Mouse (Mus musculus) hindbrain, embryonic 12.5 days (tissue): ENCODE data around the gene Akip1. TPM values are rescaled to one million over a fixed set of nuclear protein-coding genes. Genes with fewer than 3 reads are reported as not detected.

Experiments
- ATAC-seq: fragments of 200-750 bp; cut with Nextera tagmentation; 2 replicates; pipeline ENCODE4 v1.8.0; 2017; ENCODE audit warnings: moderate TSS enrichment; ENCODE audit not compliant: low FRiP score
- H3K27ac ChIP-seq: fragments of 300-500 bp; sonication (generic); 2 replicates; pipeline ENCODE4 v1.5.1; 2016; ENCODE audit warnings: mild to moderate bottlenecking
- H3K27me3 ChIP-seq: fragments of 300-500 bp; sonication (generic); 2 replicates; pipeline ENCODE4 v1.6.1; 2016; ENCODE audit warnings: mild to moderate bottlenecking
- H3K36me3 ChIP-seq: fragments of 300-500 bp; sonication (generic); 2 replicates; pipeline ENCODE4 v1.6.1; 2016; ENCODE audit warnings: mild to moderate bottlenecking
- H3K4me1 ChIP-seq: fragments of 300-500 bp; sonication (generic); 2 replicates; pipeline ENCODE4 v1.6.1; 2016
- H3K4me2 ChIP-seq: fragments of 300-500 bp; sonication (generic); replicated peaks from 2 replicates; pipeline ENCODE4 v1.6.1; 2016; ENCODE audit warnings: mild to moderate bottlenecking
- H3K4me3 ChIP-seq: fragments of 300-500 bp; sonication (generic); 2 replicates; pipeline ENCODE4 v1.5.1; 2016; ENCODE audit warnings: mild to moderate bottlenecking
- H3K9ac ChIP-seq: fragments of 300-500 bp; sonication (generic); 2 replicates; pipeline ENCODE4 v1.6.1; 2016; ENCODE audit warnings: mild to moderate bottlenecking, moderate library complexity
- H3K9me3 ChIP-seq: fragments of 300-500 bp; sonication (generic); replicated peaks from 2 replicates; pipeline ENCODE4 v1.6.1; 2016; ENCODE audit warnings: mild to moderate bottlenecking
- WGBS: fragments of 180-500 bp; shearing (Covaris S2); methylation state at CpG from one replicate; pipeline ENCODE4 v1.1.7; 2016; 5-methylcytosine and 5-hydroxymethylcytosine counted together
- polyA plus RNA-seq: library from polyadenylated mRNA; unstranded; fragments of >200 nt; fragmentation: Nextera tagmentation; extraction: Ambion mirVana; gene quantifications from 2 replicates; pipeline ENCODE4 v1.2.1, GENCODE M21; 2016

Gene Akip1
- 15.4 and 18.2 TPM in 2 replicates for polyA plus RNA-seq

DNA sequence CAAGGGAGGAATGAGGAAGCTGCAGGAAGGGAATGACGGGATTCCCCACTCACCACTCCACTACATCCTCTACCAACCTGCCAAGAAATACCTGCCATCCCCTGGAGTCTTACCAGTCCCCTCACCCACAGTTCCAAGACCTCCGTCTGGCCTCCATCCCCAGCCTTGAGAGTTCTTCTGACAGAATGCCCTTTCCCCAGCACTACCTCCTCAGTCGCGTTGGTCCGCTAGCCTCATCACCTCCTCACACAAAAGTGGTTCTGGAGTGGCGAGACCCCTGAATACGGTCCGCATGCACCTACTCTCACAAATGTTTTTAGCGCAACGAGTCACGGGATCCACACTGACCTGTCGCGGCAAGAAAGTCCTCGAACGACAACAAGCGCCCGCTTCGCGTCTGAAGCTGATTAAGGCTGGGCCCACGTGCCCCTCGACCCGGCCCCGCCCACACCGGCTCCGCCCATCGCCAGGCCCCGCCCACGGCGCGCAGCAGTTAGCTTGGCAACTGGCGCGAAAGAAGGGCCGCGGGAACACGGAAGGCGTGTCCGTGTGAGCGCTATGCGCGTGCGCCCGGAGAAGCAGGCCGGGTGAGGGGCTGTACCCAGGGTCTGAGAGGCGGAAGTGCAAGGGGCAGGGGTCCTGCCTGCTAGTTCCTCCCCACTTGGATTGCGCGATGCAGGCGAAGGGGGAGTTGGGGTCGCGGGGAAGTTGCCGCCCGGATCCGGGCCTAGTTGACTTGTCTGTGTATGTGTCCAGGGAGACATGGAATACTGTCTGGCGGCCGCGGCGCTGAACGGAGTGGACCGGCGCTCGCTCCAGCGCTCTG is at the start of gene Akip1, which contains the start of gene St5:
Akip1 (plus strand) TSS at position 501 of the 826 bp plus-strand sequence.
St5 (minus strand) TSS at position 416 of the 826 bp plus-strand sequence.
- H3K9me3 ChIP-seq = no peaks in the 10 kb centered on the region
- peak; percentile 98 for ATAC-seq
- peak within 1 kb of the TSS; percentile 68 for H3K9ac ChIP-seq
- H3K4me2 ChIP-seq = peak within 1 kb of the TSS; percentile 60
- no peaks in the 10 kb centered on the region for H3K27me3 ChIP-seq
- peak within 1 kb of the TSS; percentile 49 for H3K4me3 ChIP-seq
- under 1% methylated on average over 61 of the region's 61 CpGs for WGBS
- peak within 1 kb of the TSS; percentile 68 for H3K27ac ChIP-seq
- H3K4me1 ChIP-seq = 0 out of 2 replicates have a peak, but pooled peaks cover 2% of the 10 kb centered on the region
- H3K36me3 ChIP-seq = no peaks in the 10 kb centered on the region; the same call in 1 of the 2 replicates

- Histone ChIP-seq H3K4me1 (no peaks in the 10 kb centered on the region), H3K4me3 (no peak overlapping the region), H3K36me3 (no peaks in the 10 kb centered on the region), H3K27me3 (no peaks in the 10 kb centered on the region), H3K27ac (no peak overlapping the region), H3K9ac (no peak overlapping the region), H3K9me3 (no peaks in the 10 kb centered on the region), H3K4me2 (no peak overlapping the region)
- ATAC-seq = no peak
- 83% methylated on average over 5 of the region's 5 CpGs for WGBS
Measured at GRCm38 (mm10) chr7:109654871-109655270, 48.6 kb upstream of the Akip1 start.

- no peaks in the 10 kb centered on the region for H3K4me1 ChIP-seq
- H3K36me3 ChIP-seq = no peaks in the 10 kb centered on the region
- no peak overlapping the region for H3K27ac ChIP-seq
- H3K4me3 ChIP-seq = no peak overlapping the region
- 53% methylated on average over 6 of the region's 6 CpGs for WGBS
- no peak overlapping the region for H3K9ac ChIP-seq
- H3K9me3 ChIP-seq = no peaks in the 10 kb centered on the region
- ATAC-seq = no peak
- H3K27me3 ChIP-seq = no peaks in the 10 kb centered on the region
- H3K4me2 ChIP-seq = no peak overlapping the region
Measured at GRCm38 (mm10) chr7:109657884-109658283, 45.6 kb upstream of the Akip1 start.

DNA sequence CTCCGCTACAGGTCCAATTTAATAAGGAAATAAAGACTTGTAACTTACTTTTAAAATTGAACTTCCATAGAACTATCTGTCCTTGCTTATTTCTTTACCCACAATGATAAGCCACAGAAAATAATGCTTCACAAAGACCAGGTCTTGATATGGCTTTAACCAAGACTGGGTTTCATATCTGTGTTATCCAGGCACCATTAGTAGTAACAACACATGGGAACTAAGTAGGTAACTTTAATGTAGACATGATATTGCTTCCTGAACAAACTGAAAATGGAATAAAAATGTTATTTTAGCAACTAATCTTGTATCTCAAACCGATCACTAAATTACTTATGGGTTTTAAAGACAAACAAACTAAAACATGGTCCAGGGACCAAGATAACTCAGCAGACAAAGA is 44.2 kb upstream of the Akip1 start:
- Histone ChIP-seq H3K27me3 (no peaks in the 10 kb centered on the region), H3K4me3 (no peak overlapping the region), H3K9ac (no peak overlapping the region), H3K9me3 (no peaks in the 10 kb centered on the region), H3K36me3 (no peaks in the 10 kb centered on the region), H3K27ac (no peak overlapping the region), H3K4me2 (no peak overlapping the region), H3K4me1 (no peaks in the 10 kb centered on the region)
- 94% methylated on average over 2 of the region's 2 CpGs for WGBS
- no peak for ATAC-seq

DNA sequence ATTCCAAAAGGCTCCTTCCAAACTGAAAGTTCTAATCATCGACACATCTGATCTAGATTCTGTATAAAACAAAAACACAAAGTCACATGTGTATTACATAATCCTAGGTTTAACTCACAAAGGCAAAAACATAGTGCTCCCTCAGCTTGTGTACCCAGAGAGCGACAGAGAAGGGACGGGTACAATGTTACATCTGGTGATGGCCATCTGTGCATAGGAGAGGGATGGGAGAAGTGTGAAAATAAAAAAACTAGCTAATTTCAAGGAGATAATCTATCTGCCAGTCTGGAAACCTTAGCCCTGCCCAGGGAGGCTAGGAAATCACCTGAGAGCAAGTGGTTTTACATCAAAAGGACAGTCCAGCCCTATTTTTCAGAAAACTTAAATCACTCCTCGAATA is 40.9 kb upstream of the Akip1 start:
- no peak overlapping the region for H3K9ac ChIP-seq
- 89% methylated on average over 4 of the region's 4 CpGs for WGBS
- H3K4me1 ChIP-seq = no peaks in the 10 kb centered on the region
- no peaks in the 10 kb centered on the region for H3K9me3 ChIP-seq
- no peak overlapping the region for H3K27ac ChIP-seq
- no peak overlapping the region for H3K4me3 ChIP-seq
- ATAC-seq = no peak
- H3K27me3 ChIP-seq = no peaks in the 10 kb centered on the region
- no peaks in the 10 kb centered on the region for H3K36me3 ChIP-seq
- no peak overlapping the region for H3K4me2 ChIP-seq

DNA sequence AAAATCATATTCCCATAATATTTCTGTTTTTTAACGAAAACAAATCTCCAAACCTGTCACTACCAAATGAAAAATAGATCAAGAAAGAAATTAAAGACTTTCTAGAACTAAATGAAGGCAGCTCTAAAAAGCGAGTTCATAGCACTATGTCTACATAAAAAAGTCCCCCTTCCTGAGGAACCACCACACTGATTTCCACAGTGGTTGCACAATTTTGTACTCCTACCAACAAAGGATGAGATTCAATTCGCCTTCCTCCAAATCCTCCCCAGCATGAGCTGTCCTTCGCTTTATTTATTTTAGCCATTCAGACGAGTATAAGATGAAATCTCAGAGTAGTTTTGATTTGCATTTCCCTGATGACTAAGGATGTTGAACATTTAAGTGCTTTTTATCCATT is 36.8 kb upstream of the Akip1 start:
- Histone ChIP-seq H3K9me3 (no peaks in the 10 kb centered on the region), H3K27ac (no peak overlapping the region), H3K4me2 (no peak overlapping the region), H3K9ac (no peak overlapping the region), H3K4me3 (no peak overlapping the region), H3K4me1 (peaks cover 7% of the 10 kb centered on the region; the same call in 1 of the 2 replicates), H3K36me3 (no peaks in the 10 kb centered on the region), H3K27me3 (no peaks in the 10 kb centered on the region)
- 80% methylated on average over 5 of the region's 5 CpGs for WGBS
- ATAC-seq = no peak

DNA sequence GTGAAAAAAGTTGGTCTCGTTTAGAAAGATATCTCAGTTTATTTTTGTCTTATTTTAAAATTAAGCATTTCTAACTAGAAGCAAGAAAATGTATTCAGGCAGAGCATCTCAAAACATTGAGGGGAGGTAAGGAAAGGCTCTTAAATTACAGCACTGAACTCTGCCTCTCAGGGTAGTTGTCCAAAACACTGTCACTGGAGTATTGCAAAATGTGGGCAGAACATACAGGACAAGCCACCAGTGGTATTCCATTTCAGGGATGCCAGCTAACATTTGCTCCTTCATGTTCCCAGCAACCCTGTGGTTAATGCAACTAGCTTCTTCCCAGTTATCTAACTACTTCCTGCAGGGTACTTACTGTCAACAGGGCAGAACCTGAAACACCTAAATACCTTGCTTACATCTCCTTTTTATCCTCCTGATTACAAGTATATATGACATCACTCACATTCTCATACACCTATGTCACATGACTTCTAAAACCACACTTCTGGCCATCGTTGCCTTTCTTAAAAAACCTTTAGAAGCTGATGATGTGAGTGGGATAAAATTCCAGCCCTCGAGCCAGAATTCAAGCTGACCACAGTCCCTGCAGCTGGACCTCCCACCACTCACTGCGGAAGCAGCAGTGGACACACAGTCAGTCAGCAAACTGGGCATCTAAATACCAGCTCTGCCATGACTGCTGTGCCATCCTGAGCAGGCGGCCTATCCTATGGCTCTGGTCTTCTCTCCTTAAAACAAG is 33.9 kb upstream of the Akip1 start:
- no peaks in the 10 kb centered on the region for H3K27me3 ChIP-seq
- no peak overlapping the region for H3K27ac ChIP-seq
- no peak for ATAC-seq
- H3K4me1 ChIP-seq = peaks cover 9% of the 10 kb centered on the region; the same call in 1 of the 2 replicates
- H3K9ac ChIP-seq = no peak overlapping the region
- H3K36me3 ChIP-seq = no peaks in the 10 kb centered on the region
- WGBS = 79% methylated on average over 5 of the region's 5 CpGs
- H3K9me3 ChIP-seq = no peaks in the 10 kb centered on the region
- peak overlapping the region; percentile 19; the same call in 1 of the 2 replicates for H3K4me2 ChIP-seq
- no peak overlapping the region for H3K4me3 ChIP-seq

- Histone ChIP-seq H3K4me2 (peak overlapping the region; percentile 85), H3K9ac (peak overlapping the region; percentile 75), H3K4me3 (peak overlapping the region; percentile 50), H3K4me1 (peaks cover 9% of the 10 kb centered on the region; the same call in 1 of the 2 replicates), H3K36me3 (no peaks in the 10 kb centered on the region), H3K27me3 (no peaks in the 10 kb centered on the region), H3K9me3 (no peaks in the 10 kb centered on the region), H3K27ac (peak overlapping the region; percentile 78)
- under 1% methylated on average over 33 of the region's 44 CpGs for WGBS
- ATAC-seq = peak; percentile 95
Measured at GRCm38 (mm10) chr7:109671581-109672471, 31.7 kb upstream of the Akip1 start.

DNA sequence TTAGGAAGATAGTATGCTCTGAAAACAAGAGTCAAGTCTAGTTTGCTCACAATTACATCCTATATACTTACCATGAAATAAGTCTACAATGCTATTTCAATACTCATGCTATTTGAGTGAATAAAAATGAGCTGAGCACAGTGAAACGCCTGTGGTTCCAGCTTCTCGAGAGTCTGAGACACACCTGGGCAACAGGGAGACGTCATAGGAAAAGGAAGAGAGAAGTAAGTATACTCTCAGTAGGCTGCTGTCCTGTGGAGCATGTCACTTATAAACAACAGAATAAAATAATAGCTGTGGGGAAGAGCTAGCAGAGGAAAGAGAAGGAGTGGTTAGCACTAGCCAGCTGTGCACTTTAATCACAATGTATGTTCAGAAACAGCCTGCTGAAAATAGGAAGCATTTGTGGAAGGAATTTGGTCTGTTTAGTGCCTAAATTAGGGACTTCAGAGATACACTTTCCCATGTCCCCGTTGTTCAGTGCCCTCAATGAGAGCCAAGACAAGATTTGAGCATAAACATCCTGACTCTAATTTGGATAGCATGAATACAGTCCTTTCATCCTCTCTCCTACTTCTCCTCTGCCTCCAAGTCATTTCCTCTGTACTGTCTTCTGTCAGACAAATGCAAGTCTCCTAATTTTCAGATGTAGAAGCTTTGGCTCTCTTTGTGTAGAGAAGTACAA is 28.4 kb upstream of the Akip1 start:
- H3K4me1 ChIP-seq = peaks cover 9% of the 10 kb centered on the region; the same call in 1 of the 2 replicates
- H3K4me2 ChIP-seq = no peak overlapping the region
- H3K36me3 ChIP-seq = no peaks in the 10 kb centered on the region
- H3K9ac ChIP-seq = no peak overlapping the region
- no peaks in the 10 kb centered on the region for H3K9me3 ChIP-seq
- no peak overlapping the region for H3K27ac ChIP-seq
- no peak for ATAC-seq
- H3K4me3 ChIP-seq = no peak overlapping the region
- 71% methylated on average over 4 of the region's 4 CpGs for WGBS
- no peaks in the 10 kb centered on the region for H3K27me3 ChIP-seq

- no peaks in the 10 kb centered on the region for H3K27me3 ChIP-seq
- H3K4me2 ChIP-seq = no peak overlapping the region
- H3K4me1 ChIP-seq = no peaks in the 10 kb centered on the region
- H3K36me3 ChIP-seq = no peaks in the 10 kb centered on the region
- no peak overlapping the region for H3K9ac ChIP-seq
- H3K9me3 ChIP-seq = no peaks in the 10 kb centered on the region
- H3K27ac ChIP-seq = no peak overlapping the region
- WGBS = 90% methylated on average over 2 of the region's 2 CpGs
- H3K4me3 ChIP-seq = no peak overlapping the region
- no peak for ATAC-seq
Measured at GRCm38 (mm10) chr7:109680284-109680683, 23.2 kb upstream of the Akip1 start.

- H3K4me3 ChIP-seq = no peak overlapping the region
- no peaks in the 10 kb centered on the region for H3K9me3 ChIP-seq
- no peak overlapping the region for H3K27ac ChIP-seq
- H3K27me3 ChIP-seq = no peaks in the 10 kb centered on the region
- no peaks in the 10 kb centered on the region for H3K4me1 ChIP-seq
- H3K36me3 ChIP-seq = no peaks in the 10 kb centered on the region
- ATAC-seq = no peak
- no peak overlapping the region for H3K9ac ChIP-seq
- 100% methylated on average over 1 of the region's 1 CpGs for WGBS
- no peak overlapping the region for H3K4me2 ChIP-seq
Measured at GRCm38 (mm10) chr7:109680879-109681278, 22.6 kb upstream of the Akip1 start.
